Mouse (Mus musculus) skeletal muscle tissue, adult 2 months (tissue): ENCODE measurements around the gene Bend5.
A peak's percentile ranks its signal among the peaks of the same experiment; 100 is the strongest.

ENCODE experiments used
- DNase-seq: peaks from one replicate; pipeline ENCODE4 v3.0.0-alpha.2; 2012; ENCODE audit warnings: low read depth, low spot score

Bend5 gene

GRCm38 (mm10) chr4:111441709-111442108 lies 26.9 kb downstream of the Bend5 start:
- DNase-seq = no peak

- DNase-seq = peak; percentile 34
Observed at GRCm38 (mm10) chr4:111442435-111443238, 27.8 kb downstream of the Bend5 start.

- no peak for DNase-seq
Observed at GRCm38 (mm10) chr4:111443906-111444615, 29.3 kb downstream of the Bend5 start.

- no peak for DNase-seq
Observed at GRCm38 (mm10) chr4:111444616-111445160, 29.9 kb downstream of the Bend5 start.

- DNase-seq = no peak
Observed at GRCm38 (mm10) chr4:111447918-111448317, 33.1 kb downstream of the Bend5 start.

GRCm38 (mm10) chr4:111448586-111448985 lies 33.8 kb downstream of the Bend5 start:
- DNase-seq = no peak

GRCm38 (mm10) chr4:111449442-111450199 lies 34.8 kb downstream of the Bend5 start:
- DNase-seq = no peak

GRCm38 (mm10) chr4:111451283-111451918 lies 36.6 kb downstream of the Bend5 start:
- DNase-seq = no peak

GRCm38 (mm10) chr4:111452192-111452591 lies 37.4 kb downstream of the Bend5 start:
- no peak for DNase-seq

- DNase-seq = peak; percentile 13
Observed at GRCm38 (mm10) chr4:111453275-111453674, 38.5 kb downstream of the Bend5 start.

GRCm38 (mm10) chr4:111455621-111456020 lies 40.8 kb downstream of the Bend5 start:
- no peak for DNase-seq

GRCm38 (mm10) chr4:111457568-111457967 lies 42.8 kb downstream of the Bend5 start:
- DNase-seq = no peak

GRCm38 (mm10) chr4:111467293-111467773 lies 52.5 kb downstream of the Bend5 start:
- no peak for DNase-seq

- DNase-seq = no peak
Observed at GRCm38 (mm10) chr4:111467796-111468195, 53.0 kb downstream of the Bend5 start.

GRCm38 (mm10) chr4:111469847-111470246 lies 55.0 kb downstream of the Bend5 start:
- DNase-seq = no peak

- no peak for DNase-seq
Observed at GRCm38 (mm10) chr4:111471726-111472125, 56.9 kb downstream of the Bend5 start.

- no peak for DNase-seq
Observed at GRCm38 (mm10) chr4:111472511-111472910, 57.7 kb downstream of the Bend5 start.

- DNase-seq = no peak
Observed at GRCm38 (mm10) chr4:111473014-111473413, 58.2 kb downstream of the Bend5 start.

- no peak for DNase-seq
Observed at GRCm38 (mm10) chr4:111475374-111475971, 60.7 kb downstream of the Bend5 start.

- DNase-seq = no peak
Observed at GRCm38 (mm10) chr4:111477507-111477906, 62.7 kb downstream of the Bend5 start.

- no peak for DNase-seq
Observed at GRCm38 (mm10) chr4:111483499-111483898, 68.7 kb downstream of the Bend5 start.
